Mouse (Mus musculus) G1E (cell line): ENCODE data around the gene 2010111I01Rik.

Source experiments
- CTCF ChIP-seq: IDR thresholded peaks from 2 replicates; pipeline ENCODE4 v1.5.1; 2012; ENCODE audit warnings: low read depth, low read length, inconsistent platforms, mixed read lengths
- GATA1 ChIP-seq: IDR thresholded peaks from 2 replicates; pipeline ENCODE4 v1.6.1; 2012; ENCODE audit warnings: borderline replicate concordance, low read length, inconsistent platforms, mixed read lengths
- GATA2 ChIP-seq: IDR thresholded peaks from 2 replicates; pipeline ENCODE4 v1.6.1; 2012; ENCODE audit warnings: low read depth, low read length, inconsistent platforms, borderline replicate concordance

GRCm38 (mm10) chr13:63023243-63024217, 58.8 kb downstream of the 2010111I01Rik start:
- no peak for TF ChIP-seq CTCF
- TF ChIP-seq GATA2: no peak
- no peak for TF ChIP-seq GATA1
